Mouse (Mus musculus): ENCODE results near the gene Ccdc85c. TPM values are rescaled to one million over a fixed set of nuclear protein-coding genes. Genes with fewer than 3 reads are reported as not detected.

Gene Ccdc85c
- polyA plus RNA-seq, 1 experiment = 22.5 TPM

- TF ChIP-seq POLR2A (IDR thresholded peaks at IDR 0.05; ENCODE audit: borderline replicate concordance, extremely low read depth, low read depth, low read length) = no peak
- peaks cover 28% of the 10 kb centered on the region for H3K4me1 ChIP-seq (ENCODE audit: control insufficient read depth, insufficient read depth, low read length)
- no peak overlapping the region for H3K4me3 ChIP-seq (replicated peaks; ENCODE audit: extremely low read depth, low read depth, low read length)
- DNase-seq = no peak
- 55% methylated on average over 10 of the region's 10 CpGs for WGBS
Measured at GRCm38 (mm10) chr12:108246759-108247500, 28.3 kb downstream of the Ccdc85c start.

- WGBS = 64% methylated on average over 9 of the region's 9 CpGs
- no peak for TF ChIP-seq POLR2A (IDR thresholded peaks at IDR 0.05; ENCODE audit: borderline replicate concordance, extremely low read depth, low read depth, low read length)
- TF ChIP-seq CTCF (IDR thresholded peaks at IDR 0.05; ENCODE audit: insufficient read depth, low read length) = no peak
- Histone ChIP-seq H3K4me3 (replicated peaks; ENCODE audit: extremely low read depth, low read depth, low read length) (no peak overlapping the region), H3K4me1 (ENCODE audit: control insufficient read depth, insufficient read depth, low read length) (peaks cover 28% of the 10 kb centered on the region)
- no peak for DNase-seq
Measured at GRCm38 (mm10) chr12:108245579-108245978, 29.6 kb downstream of the Ccdc85c start.

- peak; percentile 51 for DNase-seq
- H3K4me1 ChIP-seq (ENCODE audit: control insufficient read depth, insufficient read depth, low read length) = peaks cover 25% of the 10 kb centered on the region
- TF ChIP-seq CTCF (IDR thresholded peaks at IDR 0.05; ENCODE audit: insufficient read depth, low read length) (no peak), POLR2A (IDR thresholded peaks at IDR 0.05; ENCODE audit: borderline replicate concordance, extremely low read depth, low read depth, low read length) (no peak)
- 2% methylated on average over 8 of the region's 8 CpGs for WGBS
- no peak overlapping the region for H3K4me3 ChIP-seq (replicated peaks; ENCODE audit: extremely low read depth, low read depth, low read length)
Measured at GRCm38 (mm10) chr12:108244778-108245177, 30.4 kb downstream of the Ccdc85c start.

- no peak for TF ChIP-seq POLR2A (IDR thresholded peaks at IDR 0.05; ENCODE audit: borderline replicate concordance, extremely low read depth, low read depth, low read length)
- TF ChIP-seq CTCF (IDR thresholded peaks at IDR 0.05; ENCODE audit: insufficient read depth, low read length) = no peak
- 93% methylated on average over 20 of the region's 20 CpGs for WGBS
- Histone ChIP-seq H3K4me3 (replicated peaks; ENCODE audit: extremely low read depth, low read depth, low read length) (no peak overlapping the region), H3K4me1 (ENCODE audit: control insufficient read depth, insufficient read depth, low read length) (peaks cover 21% of the 10 kb centered on the region)
- no peak for DNase-seq
Measured at GRCm38 (mm10) chr12:108242243-108242745, 32.9 kb downstream of the Ccdc85c start.

GRCm38 (mm10) chr12:108241626-108242025 lies 33.6 kb downstream of the Ccdc85c start:
- no peak for DNase-seq
- 75% methylated on average over 6 of the region's 6 CpGs for WGBS
- peaks cover 27% of the 10 kb centered on the region for H3K4me1 ChIP-seq (ENCODE audit: control insufficient read depth, insufficient read depth, low read length)
- no peak overlapping the region for H3K4me3 ChIP-seq (replicated peaks; ENCODE audit: extremely low read depth, low read depth, low read length)
- TF ChIP-seq CTCF (IDR thresholded peaks at IDR 0.05; ENCODE audit: insufficient read depth, low read length) = no peak
- TF ChIP-seq POLR2A (IDR thresholded peaks at IDR 0.05; ENCODE audit: borderline replicate concordance, extremely low read depth, low read depth, low read length) = no peak

GRCm38 (mm10) chr12:108240953-108241588 lies 34.2 kb downstream of the Ccdc85c start:
- TF ChIP-seq POLR2A (IDR thresholded peaks at IDR 0.05; ENCODE audit: borderline replicate concordance, extremely low read depth, low read depth, low read length) = no peak
- TF ChIP-seq CTCF (IDR thresholded peaks at IDR 0.05; ENCODE audit: insufficient read depth, low read length) = no peak
- WGBS = 53% methylated on average over 21 of the region's 21 CpGs
- DNase-seq = no peak
- Histone ChIP-seq H3K4me1 (ENCODE audit: control insufficient read depth, insufficient read depth, low read length) (peaks cover 31% of the 10 kb centered on the region), H3K4me3 (replicated peaks; ENCODE audit: extremely low read depth, low read depth, low read length) (no peak overlapping the region)

GRCm38 (mm10) chr12:108240401-108240890 lies 34.8 kb downstream of the Ccdc85c start:
- H3K4me1 ChIP-seq (ENCODE audit: control insufficient read depth, insufficient read depth, low read length) = peaks cover 33% of the 10 kb centered on the region
- 92% methylated on average over 13 of the region's 13 CpGs for WGBS
- TF ChIP-seq CTCF (IDR thresholded peaks at IDR 0.05; ENCODE audit: insufficient read depth, low read length) (no peak), POLR2A (IDR thresholded peaks at IDR 0.05; ENCODE audit: borderline replicate concordance, extremely low read depth, low read depth, low read length) (no peak)
- no peak for DNase-seq
- H3K4me3 ChIP-seq (replicated peaks; ENCODE audit: extremely low read depth, low read depth, low read length) = no peak overlapping the region

GRCm38 (mm10) chr12:108239441-108239840 lies 35.8 kb downstream of the Ccdc85c start:
- no peak overlapping the region for H3K4me3 ChIP-seq (replicated peaks; ENCODE audit: extremely low read depth, low read depth, low read length)
- 32% methylated on average over 5 of the region's 5 CpGs for WGBS
- H3K4me1 ChIP-seq (ENCODE audit: control insufficient read depth, insufficient read depth, low read length) = peaks cover 30% of the 10 kb centered on the region
- peak; percentile 53 for DNase-seq
- no peak for TF ChIP-seq POLR2A (IDR thresholded peaks at IDR 0.05; ENCODE audit: borderline replicate concordance, extremely low read depth, low read depth, low read length)
- TF ChIP-seq CTCF (IDR thresholded peaks at IDR 0.05; ENCODE audit: insufficient read depth, low read length) = no peak

GRCm38 (mm10) chr12:108238395-108239035 lies 36.7 kb downstream of the Ccdc85c start:
- Histone ChIP-seq H3K4me1 (ENCODE audit: control insufficient read depth, insufficient read depth, low read length) (peaks cover 27% of the 10 kb centered on the region), H3K4me3 (replicated peaks; ENCODE audit: extremely low read depth, low read depth, low read length) (no peak overlapping the region)
- no peak for TF ChIP-seq POLR2A (IDR thresholded peaks at IDR 0.05; ENCODE audit: borderline replicate concordance, extremely low read depth, low read depth, low read length)
- TF ChIP-seq CTCF (IDR thresholded peaks at IDR 0.05; ENCODE audit: insufficient read depth, low read length) = no peak
- 85% methylated on average over 17 of the region's 17 CpGs for WGBS
- no peak for DNase-seq
